Mouse (Mus musculus) CH12.LX (cell line): Measurements from ENCODE around the gene Celf2.

Source experiments
- BHLHE40 ChIP-seq: IDR thresholded peaks from 2 replicates; pipeline ENCODE4 v1.6.1; 2011; ENCODE audit warnings: mild to moderate bottlenecking, low read depth, low read length, improper control_type of control experiment
- CHD1 ChIP-seq: IDR thresholded peaks from 2 replicates; pipeline ENCODE4 v1.6.1; 2012; ENCODE audit warnings: low read depth, low read length, improper control_type of control experiment, inconsistent platforms
- CTCF ChIP-seq, 2 experiments: IDR thresholded peaks in 1 of 2; conservative IDR thresholded peaks in 1 of 2; 2 replicates each; pipeline ENCODE4 v1.5.1; 2011 to 2012; ENCODE audit warnings: low read depth in 2 of 2, low read length in 2 of 2, improper control_type of control experiment in 1 of 2, inconsistent platforms in 1 of 2, mild to moderate bottlenecking in 1 of 2, moderate library complexity in 1 of 2
- ELF1 ChIP-seq: IDR thresholded peaks from 2 replicates; pipeline ENCODE4 v1.6.1; 2014; ENCODE audit warnings: low read depth, mild to moderate bottlenecking, inconsistent platforms, low read length, improper control_type of control experiment
- HCFC1 ChIP-seq: IDR thresholded peaks from 2 replicates; pipeline ENCODE4 v1.6.1; 2012; ENCODE audit warnings: low read depth, mild to moderate bottlenecking, inconsistent platforms, low read length, improper control_type of control experiment
- IRF4 ChIP-seq: IDR thresholded peaks from 2 replicates; pipeline ENCODE4 v1.6.1; 2014; ENCODE audit warnings: low read depth, mild to moderate bottlenecking, inconsistent platforms, low read length, improper control_type of control experiment
- JUN ChIP-seq: IDR thresholded peaks from 2 replicates; pipeline ENCODE4 v1.6.1; 2011; ENCODE audit warnings: low read depth, mild to moderate bottlenecking, low read length, improper control_type of control experiment, moderate library complexity; ENCODE audit not compliant: insufficient read depth
- MAX ChIP-seq: IDR thresholded peaks from 2 replicates; pipeline ENCODE4 v1.6.1; 2011; ENCODE audit warnings: low read length, improper control_type of control experiment
- NELFE ChIP-seq: IDR thresholded peaks from 2 replicates; pipeline ENCODE4 v1.6.1; 2011; ENCODE audit warnings: low read depth, low read length, improper control_type of control experiment
- POLR2A ChIP-seq: IDR thresholded peaks from 2 replicates; pipeline ENCODE4 v1.6.1; 2011; ENCODE audit warnings: low read depth, mild to moderate bottlenecking, improper control_type of control experiment, low read length
- POLR2AphosphoS2 ChIP-seq: IDR thresholded peaks from 2 replicates; pipeline ENCODE4 v1.6.1; 2011; ENCODE audit warnings: low read depth, low read length, improper control_type of control experiment
- ZKSCAN1 ChIP-seq: IDR thresholded peaks from 2 replicates; pipeline ENCODE4 v1.6.1; 2012; ENCODE audit warnings: low read depth, inconsistent platforms, low read length, improper control_type of control experiment, borderline replicate concordance
- ZMIZ1 ChIP-seq: IDR thresholded peaks from 2 replicates; pipeline ENCODE4 v1.6.1; 2012; ENCODE audit warnings: low read depth, mild to moderate bottlenecking, inconsistent platforms, low read length, improper control_type of control experiment

DNA sequence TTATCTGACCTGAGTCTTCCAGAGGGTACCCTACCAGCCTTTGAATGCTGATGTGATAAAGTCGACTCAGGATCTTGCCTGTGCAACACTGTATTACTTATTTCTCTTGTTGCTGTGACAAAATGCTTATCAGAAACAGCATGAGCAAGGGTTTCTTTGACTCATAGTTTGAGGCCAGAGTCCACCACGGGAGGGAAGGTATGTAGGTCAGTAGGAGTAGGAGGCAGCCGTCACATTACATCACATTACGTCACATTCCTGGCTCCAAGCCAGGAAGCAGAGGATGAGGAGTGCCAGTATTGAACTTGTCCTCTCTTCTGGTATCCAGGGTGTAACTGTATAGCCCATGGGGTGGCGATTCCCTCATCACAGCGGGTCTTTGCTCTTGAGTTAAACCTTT is 349.3 kb downstream of the Celf2 start:
- no peak for TF ChIP-seq MAX
- no peak for TF ChIP-seq POLR2A
- no peak for TF ChIP-seq NELFE
- TF ChIP-seq HCFC1, result no peak
- no peak for TF ChIP-seq CTCF (conservative IDR thresholded peaks at IDR 0.05 in 1 of 2, IDR thresholded peaks at IDR 0.05 in 1 of 2; ENCODE audit: low read depth in 2 of 2, low read length in 2 of 2)
- TF ChIP-seq POLR2AphosphoS2, result no peak
- no peak for TF ChIP-seq BHLHE40
- TF ChIP-seq JUN, result no peak
- TF ChIP-seq IRF4, result no peak
- TF ChIP-seq CHD1, result no peak
- no peak for TF ChIP-seq ELF1
- TF ChIP-seq ZKSCAN1, result no peak
- TF ChIP-seq ZMIZ1, result no peak
